Mouse (Mus musculus) olfactory bulb, adult 2 months (tissue): ENCODE data around the gene Rcc1.

Experiments
- CTCF ChIP-seq: fragments of 200-500 bp; IDR thresholded peaks from 2 replicates; pipeline ENCODE4 v1.5.1; 2012; ENCODE audit warnings: low read depth, mild to moderate bottlenecking, low read length, moderate library complexity; ENCODE audit not compliant: insufficient read depth
- POLR2A ChIP-seq: fragments of 200-500 bp; IDR thresholded peaks from 2 replicates; pipeline ENCODE4 v1.6.1; 2012; ENCODE audit warnings: mild to moderate bottlenecking, low read depth, low read length, moderate library complexity; ENCODE audit not compliant: insufficient read depth

DNA sequence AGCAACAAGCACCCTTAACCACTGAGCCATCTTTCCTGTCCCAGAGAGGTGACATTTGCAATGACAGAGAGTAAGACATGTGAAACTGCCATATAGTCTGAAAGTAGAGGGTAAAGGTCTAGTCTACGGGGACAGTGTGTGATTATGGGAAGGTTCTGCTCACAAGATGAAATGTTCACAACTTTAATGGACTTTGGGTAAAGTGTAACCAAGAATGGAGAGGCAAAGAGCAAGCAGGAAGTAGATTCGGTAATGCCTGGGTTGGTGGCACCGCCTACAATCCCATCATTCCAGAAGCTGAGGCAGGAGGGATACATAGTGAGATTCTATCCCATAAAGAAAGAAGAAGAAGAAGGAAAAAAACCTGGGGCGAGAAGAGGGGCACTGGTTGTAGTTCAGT, 7.1 kb downstream of the Rcc1 start:
- TF ChIP-seq CTCF (no peak), POLR2A (no peak)
